Mouse (Mus musculus): ENCODE results near the gene Chek2. TPM values are rescaled to one million over a fixed set of nuclear protein-coding genes. Genes with fewer than 3 reads are reported as not detected.

Chek2 gene
- total and polyA plus RNA-seq, 3 experiments, result 25.0 to 41.6 (median 27.6) TPM

DNA sequence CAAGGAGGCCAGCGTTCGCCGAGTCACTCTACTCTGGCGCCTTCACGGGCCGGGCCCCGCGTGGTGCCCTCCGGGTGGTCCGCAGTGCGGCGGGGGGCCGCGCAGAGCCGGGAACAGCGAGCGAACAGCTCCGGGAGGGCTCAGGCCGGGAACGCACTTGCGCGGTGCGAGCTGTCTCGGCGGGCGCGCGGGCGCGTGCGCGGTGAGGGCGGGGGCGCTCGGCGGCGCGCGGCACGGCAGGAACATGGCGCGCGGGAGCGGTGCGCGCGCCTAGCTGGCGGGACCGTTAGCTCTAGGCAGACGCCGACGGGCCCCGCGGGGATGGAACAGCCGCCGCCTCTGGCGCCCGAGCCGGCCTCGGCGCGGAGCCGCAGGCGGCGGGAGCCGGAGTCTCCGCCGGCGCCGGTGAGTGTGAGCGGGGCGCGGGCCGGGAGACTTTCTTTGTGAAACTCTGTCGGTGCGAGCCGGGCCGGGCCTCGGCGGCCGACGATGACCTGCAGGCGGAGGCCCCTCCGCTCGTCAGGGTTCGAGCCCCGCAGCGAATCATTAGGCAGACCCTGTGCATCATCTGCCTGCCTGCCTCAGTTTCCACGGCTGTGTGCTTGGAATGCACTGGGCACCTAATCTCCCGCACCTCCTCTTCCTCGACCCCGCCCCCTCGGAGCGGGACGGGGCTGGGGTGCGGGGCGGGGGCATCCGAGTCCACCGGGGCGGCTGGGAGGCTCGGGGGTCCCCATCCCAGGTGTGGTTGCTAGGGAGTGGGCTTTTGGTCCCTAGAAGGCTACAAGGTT lies 40.0 kb downstream of the Chek2 start, which contains the start of gene Ttc28 (continued):
- TF ChIP-seq JUND (conservative IDR thresholded peaks at IDR 0.05; ENCODE audit: low read depth, low read length) (no peak), RAD21 (IDR thresholded peaks at IDR 0.05; ENCODE audit: low read depth, low read length) (no peak), KAT2A (IDR thresholded peaks at IDR 0.05; ENCODE audit: insufficient replicate concordance, low read length) (no peak), CHD1 (IDR thresholded peaks at IDR 0.05; ENCODE audit: low read depth, low read length) (no peak), SMC3 (IDR thresholded peaks at IDR 0.05; ENCODE audit: low read depth, low read length) (no peak), PAX5 (IDR thresholded peaks at IDR 0.05; ENCODE audit: low read length) (no peak), CHD2 (IDR thresholded peaks at IDR 0.05; ENCODE audit: low read length) (no peak), USF1 (IDR thresholded peaks at IDR 0.05; ENCODE audit: low read depth, low read length) (no peak)

DNA sequence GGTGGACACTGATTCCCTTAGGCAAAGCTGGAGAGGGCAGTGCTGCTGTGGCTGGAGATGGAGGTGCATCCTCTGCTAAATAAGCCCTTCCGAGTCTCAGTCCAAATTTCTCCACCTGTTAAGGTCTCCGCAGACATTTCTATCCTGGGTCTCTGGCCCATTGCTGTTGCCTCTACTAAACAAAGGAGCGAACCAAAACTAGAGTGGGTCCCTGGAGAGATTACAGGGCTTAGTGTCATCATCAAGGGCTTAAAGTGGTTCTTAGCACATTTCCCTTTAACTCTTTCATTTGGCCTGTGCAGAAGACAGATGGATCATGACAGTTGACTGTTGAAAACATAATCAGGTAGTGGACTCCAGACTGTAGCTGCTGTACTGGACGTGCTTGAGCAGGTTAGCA lies 48.8 kb downstream of the Chek2 start:
- TF ChIP-seq RAD21 (IDR thresholded peaks at IDR 0.05; ENCODE audit: low read depth, low read length), result no peak
- TF ChIP-seq SMC3 (IDR thresholded peaks at IDR 0.05; ENCODE audit: low read depth, low read length), result no peak
- no peak for TF ChIP-seq ZKSCAN1 (IDR thresholded peaks at IDR 0.05; ENCODE audit: borderline replicate concordance, low read depth, low read length)
- TF ChIP-seq GABPA (IDR thresholded peaks at IDR 0.05; ENCODE audit: insufficient replicate concordance, low read depth, low read length), result no peak
- TF ChIP-seq RCOR1 (conservative IDR thresholded peaks at IDR 0.05; ENCODE audit: low read depth, low read length), result no peak
- TF ChIP-seq ETS1 (conservative IDR thresholded peaks at IDR 0.05; ENCODE audit: low read depth, low read length), result no peak
- no peak for TF ChIP-seq UBTF (IDR thresholded peaks at IDR 0.05; ENCODE audit: low read depth, low read length)
- TF ChIP-seq ELF1 (IDR thresholded peaks at IDR 0.05; ENCODE audit: low read depth, low read length), result no peak
- no peak for TF ChIP-seq E2F4 (IDR thresholded peaks at IDR 0.05; ENCODE audit: insufficient replicate concordance, low read depth, low read length)
- no peak for TF ChIP-seq TCF12 (IDR thresholded peaks at IDR 0.05; ENCODE audit: low read depth, low read length)
- TF ChIP-seq MYC (IDR thresholded peaks at IDR 0.05; ENCODE audit: low read depth, low read length), result no peak
- no peak for TF ChIP-seq USF1 (IDR thresholded peaks at IDR 0.05; ENCODE audit: low read depth, low read length)
- TF ChIP-seq NELFE (IDR thresholded peaks at IDR 0.05; ENCODE audit: low read depth, low read length), result no peak
- TF ChIP-seq MAFK (IDR thresholded peaks at IDR 0.05; ENCODE audit: insufficient replicate concordance, low read length), result no peak
- no peak for TF ChIP-seq POLR2A (IDR thresholded peaks at IDR 0.05; ENCODE audit: low read depth, low read length)
- TF ChIP-seq NRF1 (IDR thresholded peaks at IDR 0.05; ENCODE audit: low read depth, low read length), result no peak
- TF ChIP-seq MEF2A (IDR thresholded peaks at IDR 0.05; ENCODE audit: borderline replicate concordance, low read depth, low read length), result no peak
- TF ChIP-seq BHLHE40 (IDR thresholded peaks at IDR 0.05; ENCODE audit: low read depth, low read length), result no peak

More for the DNA sequence above, 48.8 kb downstream of the Chek2 start:
- Histone ChIP-seq H3K9me3 (replicated peaks; ENCODE audit: low read length) (no peaks in the 10 kb centered on the region), H3K27me3 (replicated peaks) (no peaks in the 10 kb centered on the region), H3K4me1 (ENCODE audit: control insufficient read depth in 1 of 2, insufficient read depth in 2 of 2) (peaks cover 2 to 14% of the 10 kb centered on the region in 2 experiments; a peak in 3 of 4 replicates), H3K79me2 (replicated peaks; ENCODE audit: control insufficient read depth, extremely low read depth, insufficient read depth, poor library complexity, severe bottlenecking) (no peaks in the 10 kb centered on the region), H3K9ac (ENCODE audit: insufficient read depth, low read depth) (no peak overlapping the region), H3K4me2 (ENCODE audit: insufficient read depth, low read depth, poor library complexity, severe bottlenecking) (no peak overlapping the region), H3K36me3 (replicated peaks in 1 of 2; ENCODE audit: control insufficient read depth in 1 of 2, insufficient read depth in 1 of 2, low read length in 1 of 2) (peaks cover 0 to 10% of the 10 kb centered on the region in 2 experiments), H3K4me3 (replicated peaks in 1 of 3; ENCODE audit: low read depth in 2 of 3, low read length in 2 of 3, poor library complexity in 1 of 3) (no peak overlapping the region), H3K27ac (ENCODE audit: insufficient read depth, low read depth) (no peak overlapping the region)
- dilution Hi-C loops (cut with MboI; ENCODE audit: extremely low pct_ligation_motif_present, extremely low pct_unique_long_range_greater_than_20kb, low sequenced_read_pairs), result no loop called here
- no peak for DNase-seq (ENCODE audit: extremely low read depth)
- in situ Hi-C loops (cut with MboI; ENCODE audit: low pct_ligation_motif_present, low pct_unique_long_range_greater_than_20kb, low sequenced_read_pairs), result no loop called here

Measured in CH12.LX (cell line).